Mouse (Mus musculus) liver, embryonic 16.5 days (tissue): ENCODE results near the gene 1700017N19Rik. TPM values are rescaled to one million over a fixed set of nuclear protein-coding genes. Genes with fewer than 3 reads are reported as not detected.
"Not testable (repeated sequence)": the region's sequence is repeated elsewhere in the genome, so short reads cannot be mapped to it uniquely, and the experiment has no call there.

Source experiments
- ATAC-seq: fragments of 200-750 bp; cut with Nextera tagmentation; 2 replicates; pipeline ENCODE4 v1.8.0; 2017; ENCODE audit warnings: low read depth, mild to moderate bottlenecking, moderate number of reproducible peaks, moderate library complexity
- H3K27ac ChIP-seq: fragments of 300-500 bp; sonication (generic); 2 replicates; pipeline ENCODE4 v1.5.1; 2014; ENCODE audit warnings: mild to moderate bottlenecking, low read length
- H3K27me3 ChIP-seq: fragments of 300-500 bp; sonication (generic); 2 replicates; pipeline ENCODE4 v1.6.1; 2014; ENCODE audit warnings: low read depth, low read length, mixed read lengths; ENCODE audit not compliant: control insufficient read depth, insufficient read depth
- H3K36me3 ChIP-seq: fragments of 300-500 bp; sonication (generic); 2 replicates; pipeline ENCODE4 v1.6.1; 2014; ENCODE audit warnings: mild to moderate bottlenecking; ENCODE audit not compliant: control insufficient read depth, insufficient read depth
- H3K4me1 ChIP-seq: fragments of 300-500 bp; sonication (generic); 2 replicates; pipeline ENCODE4 v1.6.1; 2014; ENCODE audit warnings: low read depth, low read length, mixed read lengths; ENCODE audit not compliant: control insufficient read depth
- H3K4me2 ChIP-seq: fragments of 300-500 bp; sonication (generic); 2 replicates; pipeline ENCODE4 v1.6.1; 2014; ENCODE audit warnings: low read depth, low read length, mixed read lengths
- H3K4me3 ChIP-seq: fragments of 300-500 bp; sonication (generic); 2 replicates; pipeline ENCODE4 v1.5.1; 2014; ENCODE audit warnings: low read depth, mild to moderate bottlenecking, low read length
- H3K9ac ChIP-seq: fragments of 300-500 bp; sonication (generic); 2 replicates; pipeline ENCODE4 v1.6.1; 2014; ENCODE audit warnings: low read depth, low read length
- H3K9me3 ChIP-seq: fragments of 300-500 bp; sonication (generic); replicated peaks from 2 replicates; pipeline ENCODE4 v1.6.1; 2016; ENCODE audit warnings: low read length; ENCODE audit not compliant: control insufficient read depth
- WGBS: fragments of 180-500 bp; shearing (Covaris S2); extraction: QIAGEN DNeasy Blood & Tissue Kit; methylation state at CpG from one replicate; pipeline ENCODE4 v1.1.7; 2014; ENCODE audit not compliant: insufficient replicate concordance; 5-methylcytosine and 5-hydroxymethylcytosine counted together
- polyA plus RNA-seq: library from polyadenylated mRNA; unstranded; fragments of >200 nt; fragmentation: Nextera tagmentation; extraction: Ambion mirVana; gene quantifications from 2 replicates; pipeline ENCODE4 v1.2.1, GENCODE M21; 2015

1700017N19Rik gene
- not detected in 2 replicates for polyA plus RNA-seq

DNA sequence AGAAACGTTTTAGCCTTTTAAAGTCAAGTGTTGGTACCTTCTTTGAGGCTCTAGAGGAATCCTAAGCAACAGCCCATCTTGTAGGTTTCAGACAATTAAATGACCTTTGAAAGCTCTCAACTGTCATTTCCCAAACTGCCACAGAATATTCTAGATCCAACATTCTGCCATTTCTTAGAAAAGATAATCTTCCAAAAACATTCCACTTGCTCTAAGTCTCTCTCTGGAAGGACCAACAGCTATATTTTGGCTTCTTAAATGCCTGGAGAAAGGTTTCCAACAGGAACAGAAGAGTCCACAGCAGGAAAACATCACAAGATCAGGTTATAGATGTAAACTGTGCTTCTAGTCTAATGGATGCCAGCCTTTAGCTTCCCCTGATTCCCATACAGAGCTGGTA is at the start of gene 1700017N19Rik, which contains the start of gene 4930430F08Rik:
Gene 1700017N19Rik (plus strand): TSS at position 162 of the 400 bp plus-strand sequence.
Gene 4930430F08Rik (minus strand): TSS at position 101 of the 400 bp plus-strand sequence.
- H3K9ac ChIP-seq = no peak within 1 kb of the TSS
- H3K27ac ChIP-seq = no peak within 1 kb of the TSS
- peak within 1 kb of the TSS; percentile 78 for H3K4me2 ChIP-seq
- peak within 1 kb of the TSS; percentile 96 for H3K4me3 ChIP-seq
- H3K36me3 ChIP-seq = no peaks in the 10 kb centered on the region
- H3K9me3 ChIP-seq = no peaks in the 10 kb centered on the region
- ATAC-seq = no peak
- 57% methylated on average over 1 of the region's 1 CpGs for WGBS
- H3K4me1 ChIP-seq = peaks cover 9% of the 10 kb centered on the region
- H3K27me3 ChIP-seq = no peaks in the 10 kb centered on the region

DNA sequence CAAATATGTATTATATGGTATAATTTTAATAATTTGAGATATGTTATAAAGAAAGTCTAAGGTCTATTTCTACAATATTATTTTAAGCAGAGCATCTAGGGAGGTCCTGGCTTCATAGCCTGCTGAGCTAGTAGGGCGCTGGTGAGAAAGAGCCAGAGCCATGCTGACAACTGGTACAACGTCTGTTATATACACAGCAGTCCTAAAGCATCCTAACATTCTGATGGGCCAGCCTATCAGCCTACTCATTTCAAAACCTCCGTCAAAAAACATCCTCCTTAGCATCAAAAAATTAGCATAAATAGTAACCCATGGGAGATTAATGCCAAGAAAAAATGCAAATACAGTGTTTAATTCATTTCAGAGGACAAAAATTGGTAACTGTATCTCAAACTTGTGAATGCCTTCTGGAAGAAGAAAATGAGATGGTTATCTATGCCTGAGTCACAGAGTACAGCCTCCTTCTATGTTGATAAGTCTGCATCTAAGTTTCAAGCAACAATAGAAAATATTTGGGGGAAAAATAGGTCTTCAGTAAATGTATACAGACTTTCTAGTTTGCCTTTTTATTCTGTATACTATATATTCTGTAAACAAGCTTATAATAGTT is 33.6 kb upstream of the 1700017N19Rik start:
- Histone ChIP-seq H3K27ac (no peak overlapping the region), H3K4me3 (no peak overlapping the region), H3K4me1 (no peaks in the 10 kb centered on the region; the same call in 1 of the 2 replicates), H3K36me3 (no peaks in the 10 kb centered on the region), H3K27me3 (no peaks in the 10 kb centered on the region), H3K9ac (no peak overlapping the region), H3K4me2 (no peak overlapping the region), H3K9me3 (no peaks in the 10 kb centered on the region)
- 74% methylated on average over 3 of the region's 3 CpGs for WGBS
- no peak for ATAC-seq

DNA sequence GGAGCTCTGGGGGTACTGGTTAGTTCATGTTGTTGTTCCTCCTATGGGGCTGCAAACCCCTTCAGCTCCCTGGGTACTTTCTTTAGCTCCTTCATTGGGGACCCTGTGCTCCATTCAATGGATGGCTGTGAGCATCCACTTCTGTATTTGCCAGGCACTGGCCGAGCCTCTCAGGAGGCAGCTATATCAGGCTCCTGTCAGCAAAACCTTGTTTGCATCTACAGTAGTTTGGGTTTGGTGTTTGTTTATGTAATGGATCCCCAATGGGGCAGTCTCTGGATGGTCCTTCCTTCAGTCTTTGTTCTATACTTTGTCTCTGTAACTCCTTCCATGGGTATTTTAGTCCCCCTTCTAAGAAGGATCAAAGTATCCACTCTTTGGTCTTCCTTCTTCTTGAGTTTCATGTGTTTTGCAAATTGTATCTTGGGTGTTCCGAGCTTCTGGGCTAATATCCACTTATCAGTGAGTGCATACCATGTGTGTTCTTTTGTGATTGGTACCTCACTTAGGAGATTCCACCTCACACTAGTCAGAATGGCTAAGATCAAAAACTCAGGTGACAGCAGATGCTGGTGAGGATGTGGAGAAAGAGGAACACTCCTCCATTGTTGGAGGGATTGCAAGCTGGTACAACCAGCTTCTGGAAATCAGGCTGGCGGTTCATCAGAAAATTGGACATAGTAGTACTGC is 29.9 kb upstream of the 1700017N19Rik start:
- WGBS = 61% methylated on average over 3 of the region's 3 CpGs
- H3K36me3 ChIP-seq, H3K27me3 ChIP-seq, H3K4me1 ChIP-seq, H3K4me3 ChIP-seq, H3K9ac ChIP-seq, H3K9me3 ChIP-seq: not testable (repeated sequence)
- peak overlapping the region; percentile 30; the same call in 1 of the 2 replicates for H3K4me2 ChIP-seq
- peak; percentile 91 for ATAC-seq
- H3K27ac ChIP-seq = peak overlapping the region; percentile 77

DNA sequence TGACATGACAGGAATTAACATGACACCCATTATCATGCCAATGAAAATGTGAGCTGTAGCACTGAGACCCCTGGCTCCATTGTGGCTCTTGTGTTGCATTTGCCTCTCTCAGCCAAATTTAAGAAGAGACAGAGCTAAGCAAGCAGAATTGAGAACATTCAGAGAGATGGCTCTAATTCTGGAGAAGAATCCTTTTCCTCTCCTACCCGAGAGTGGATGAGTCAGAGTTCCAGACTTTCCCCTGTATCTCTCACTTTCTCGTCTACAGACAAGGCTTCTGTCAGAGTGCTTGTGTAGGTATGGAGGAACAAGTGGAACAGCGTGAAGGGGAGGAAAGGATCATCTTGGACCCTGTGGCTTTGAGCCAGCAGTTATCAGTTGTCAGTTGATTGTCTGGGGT is 26.2 kb upstream of the 1700017N19Rik start:
- Histone ChIP-seq H3K4me1 (no peaks in the 10 kb centered on the region; the same call in 1 of the 2 replicates), H3K9ac (no peak overlapping the region), H3K4me3 (no peak overlapping the region), H3K27me3 (no peaks in the 10 kb centered on the region), H3K27ac (no peak overlapping the region), H3K4me2 (no peak overlapping the region), H3K9me3 (no peaks in the 10 kb centered on the region), H3K36me3 (peaks cover 5% of the 10 kb centered on the region; the same call in 1 of the 2 replicates)
- WGBS = 64% methylated on average over 3 of the region's 3 CpGs
- no peak for ATAC-seq

DNA sequence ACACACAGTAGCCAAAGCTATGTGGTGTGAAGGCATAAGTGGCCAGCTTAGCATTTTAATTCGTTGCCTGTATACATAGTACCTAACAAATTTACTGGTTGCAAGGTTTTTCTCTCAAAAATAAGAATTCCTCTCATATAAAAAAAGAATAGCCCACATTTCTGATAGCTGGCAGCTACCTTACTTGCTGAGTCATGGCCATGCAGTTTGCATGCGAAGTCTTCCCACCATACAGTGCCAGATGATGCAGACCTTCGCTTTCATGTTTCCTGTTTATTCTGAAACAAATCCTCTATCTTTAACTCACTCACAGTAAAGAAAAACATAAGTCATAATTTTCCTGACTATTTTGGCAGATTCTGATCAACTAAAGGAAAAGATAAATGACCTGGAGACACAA is 18.6 kb upstream of the 1700017N19Rik start:
- no peaks in the 10 kb centered on the region for H3K27me3 ChIP-seq
- no peak overlapping the region for H3K27ac ChIP-seq
- H3K4me1 ChIP-seq = peaks cover 24% of the 10 kb centered on the region
- H3K4me3 ChIP-seq = no peak overlapping the region
- no peak overlapping the region for H3K4me2 ChIP-seq
- H3K9ac ChIP-seq = no peak overlapping the region
- WGBS = 57% methylated on average over 3 of the region's 3 CpGs
- H3K36me3 ChIP-seq = peaks cover 8% of the 10 kb centered on the region; the same call in 1 of the 2 replicates
- no peak for ATAC-seq
- no peaks in the 10 kb centered on the region for H3K9me3 ChIP-seq

DNA sequence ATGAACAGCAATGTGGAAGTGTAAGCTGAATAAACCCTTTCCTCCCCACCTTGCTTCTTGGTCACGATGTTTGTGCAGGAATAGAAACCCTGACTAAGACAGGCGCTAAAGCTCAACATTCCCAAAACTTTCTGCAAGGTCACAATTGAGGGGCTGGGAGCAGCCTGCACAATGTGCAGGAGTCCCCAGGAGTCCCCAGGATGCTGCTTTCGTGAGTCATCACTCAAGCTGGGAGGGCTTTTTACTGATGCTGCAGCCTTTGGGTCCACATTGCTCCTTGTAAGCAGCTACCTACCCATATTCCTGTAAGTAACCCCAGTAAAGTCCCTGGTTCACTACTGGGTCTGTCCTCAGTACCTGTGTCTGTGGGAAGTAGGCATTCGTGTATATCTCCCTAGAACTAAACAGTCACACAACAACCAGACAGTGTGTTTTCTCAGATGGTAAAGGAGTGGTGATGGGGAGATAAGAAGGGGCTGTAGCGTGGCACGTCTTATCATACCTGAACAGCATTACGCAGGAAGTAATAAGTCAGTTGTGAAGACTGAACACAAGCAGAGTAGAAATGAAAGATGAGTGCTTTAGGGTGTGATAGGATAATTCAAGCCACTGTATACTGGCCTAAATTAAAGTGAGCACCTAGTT is 15.7 kb upstream of the 1700017N19Rik start:
- Histone ChIP-seq H3K9ac (peak overlapping the region; percentile 34; the same call in 1 of the 2 replicates), H3K27me3 (no peaks in the 10 kb centered on the region), H3K9me3 (no peaks in the 10 kb centered on the region), H3K4me3 (no peak overlapping the region), H3K4me2 (peak overlapping the region; percentile 38), H3K27ac (peak overlapping the region; percentile 89), H3K4me1 (peaks cover 24% of the 10 kb centered on the region), H3K36me3 (peaks cover 19% of the 10 kb centered on the region)
- 45% methylated on average over 7 of the region's 7 CpGs for WGBS
- ATAC-seq = peak; percentile 95

DNA sequence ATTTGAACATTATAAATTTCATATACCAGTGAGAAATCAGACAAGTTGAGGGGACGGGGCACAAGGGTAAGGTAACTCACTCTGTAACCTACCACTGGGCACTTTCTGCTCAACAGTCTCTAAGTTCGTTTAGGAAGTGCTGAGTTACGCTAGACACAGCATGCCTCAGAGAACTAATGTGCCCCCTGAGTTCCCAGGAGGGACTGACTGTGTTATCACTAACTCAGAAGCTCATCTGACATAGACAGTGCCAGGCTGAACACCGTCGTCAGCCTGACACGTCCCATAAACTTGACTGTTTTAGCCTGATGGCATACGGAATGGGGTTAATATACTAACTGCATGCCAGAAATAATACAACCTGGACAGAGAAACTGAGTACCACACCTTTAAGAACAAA is 15.0 kb upstream of the 1700017N19Rik start:
- Histone ChIP-seq H3K4me3 (no peak overlapping the region), H3K27ac (peak overlapping the region; percentile 89), H3K27me3 (no peaks in the 10 kb centered on the region), H3K9ac (no peak overlapping the region), H3K4me2 (peak overlapping the region; percentile 38), H3K4me1 (peaks cover 24% of the 10 kb centered on the region), H3K36me3 (peaks cover 19% of the 10 kb centered on the region), H3K9me3 (no peaks in the 10 kb centered on the region)
- peak; percentile 44 for ATAC-seq
- WGBS = 43% methylated on average over 7 of the region's 7 CpGs

DNA sequence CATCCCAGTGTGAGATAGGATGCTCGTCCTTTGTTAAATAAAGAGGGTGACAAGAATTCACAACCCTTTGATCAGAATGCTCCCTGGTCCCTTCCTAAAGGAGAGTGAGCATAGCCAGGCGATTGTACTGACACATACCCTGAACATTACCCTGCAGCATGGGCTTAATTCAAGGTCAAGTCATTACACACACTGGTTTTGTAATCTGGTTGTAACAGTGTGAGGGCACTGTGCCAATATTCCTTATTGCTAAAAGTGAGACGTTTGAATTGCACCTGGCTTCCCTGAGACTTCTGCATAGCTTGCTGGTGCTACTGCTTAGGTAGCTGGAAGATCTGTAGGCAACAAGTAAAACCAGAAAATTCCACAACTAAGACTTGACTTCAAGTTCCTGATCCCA is 6.1 kb upstream of the 1700017N19Rik start:
- no peak for ATAC-seq
- peaks cover 9% of the 10 kb centered on the region for H3K4me1 ChIP-seq
- WGBS = 76% methylated on average over 3 of the region's 3 CpGs
- peaks cover 6% of the 10 kb centered on the region; the same call in 1 of the 2 replicates for H3K36me3 ChIP-seq
- no peak overlapping the region for H3K9ac ChIP-seq
- no peak overlapping the region for H3K4me3 ChIP-seq
- H3K27me3 ChIP-seq = no peaks in the 10 kb centered on the region
- no peak overlapping the region for H3K27ac ChIP-seq
- no peaks in the 10 kb centered on the region for H3K9me3 ChIP-seq
- H3K4me2 ChIP-seq = no peak overlapping the region
